ENCODE assay signal across 19 mouse cellular contexts in genomic region chr5:21467387-21467786, GRCm38 (mm10). TPM values are rescaled to one million over a fixed set of nuclear protein-coding genes. Genes with fewer than 3 reads are reported as not detected.
DNase-seq lines count a peak whose midpoint lies in the region; ATAC-seq and TF ChIP-seq lines count a peak whose summit lies in the region.
"Had no signal": no experiment of that assay in that cellular context is flagged by ENCODE, and none has a peak within 500 bp of the region (broad histone marks: within the 10 kb centered on the region; RNA-seq: fewer than 3 reads in every experiment).

No protein-coding gene starts in this region.

- TF ChIP-seq POLR2A in kidney, adult 2 months (IDR thresholded peaks at IDR 0.05; ENCODE audit: low read depth, low read length), result no peak

- H3K27me3 ChIP-seq in lung, embryonic 15.5 days, result no peaks in the 10 kb centered on the region
- no peaks in the 10 kb centered on the region for H3K27me3 ChIP-seq in kidney, adult 2 months (replicated peaks; ENCODE audit: control insufficient read depth, insufficient read depth, low read length)
- H3K27me3 ChIP-seq: heart, embryonic 13.5 days; neural tube, embryonic 12.5 days had no signal

- no peak for TF ChIP-seq CTCF in kidney, adult 2 months (conservative IDR thresholded peaks at IDR 0.05; ENCODE audit: insufficient read depth, insufficient read length, low read depth, low read length)

- H3K9ac ChIP-seq in lung, embryonic 15.5 days, result no peak overlapping the region
- H3K9ac ChIP-seq: heart, embryonic 13.5 days; neural tube, embryonic 12.5 days had no signal

- no peaks in the 10 kb centered on the region for H3K36me3 ChIP-seq in lung, embryonic 15.5 days
- no peaks in the 10 kb centered on the region for H3K36me3 ChIP-seq in kidney, adult 2 months (ENCODE audit: control insufficient read depth, insufficient read depth, low read length)
- H3K36me3 ChIP-seq: neural tube, embryonic 12.5 days had no signal

- no peak for DNase-seq in lung, postnatal 25 days (ENCODE audit: low spot score)
- DNase-seq in kidney, adult 2 months, result peak; percentile 40
- DNase-seq in kidney, postnatal 10 days, result peak; percentile 55
- peak; percentile 9 for DNase-seq in retina, postnatal 1 day
- DNase-seq in layer of hippocampus, postnatal 25 days (ENCODE audit: extremely low spot score in 1 of 2, low spot score in 1 of 2), result no peak
- no peak for DNase-seq in ovary, postnatal 10 days (ENCODE audit: low spot score)
- DNase-seq: adrenal gland, postnatal 36 days; cerebellum, adult 8-10 months; heart, postnatal 4 days; lung, adult 2 months had no signal

- H3K4me3 ChIP-seq in lung, embryonic 15.5 days, result no peak overlapping the region
- no peak overlapping the region for H3K4me3 ChIP-seq in kidney, adult 2 months (ENCODE audit: insufficient read depth, low read depth, low read length)
- H3K4me3 ChIP-seq: erythroblast, embryonic 14.5 days; heart, embryonic 13.5 days; neural tube, embryonic 12.5 days had no signal

- H3K4me2 ChIP-seq in lung, embryonic 15.5 days, result no peak overlapping the region
- H3K4me2 ChIP-seq: heart, embryonic 13.5 days; liver, embryonic 11.5 days; neural tube, embryonic 12.5 days had no signal

- 0 out of 2 replicates have a peak, but pooled peaks cover 3% of the 10 kb centered on the region for H3K4me1 ChIP-seq in lung, embryonic 15.5 days
- no peaks in the 10 kb centered on the region for H3K4me1 ChIP-seq in kidney, adult 2 months (ENCODE audit: control insufficient read depth, insufficient read depth, low read length)
- H3K4me1 ChIP-seq: heart, embryonic 13.5 days; neural tube, embryonic 12.5 days had no signal

- H3K27ac ChIP-seq in lung, embryonic 15.5 days, result peak overlapping the region; percentile 49; the same call in 1 of the 2 replicates
- no peak overlapping the region for H3K27ac ChIP-seq in kidney, adult 2 months (ENCODE audit: insufficient read depth, low read depth, low read length)
- H3K27ac ChIP-seq: heart, embryonic 13.5 days; hindbrain, postnatal 0 days; neural tube, embryonic 12.5 days had no signal

- ATAC-seq in lung, embryonic 15.5 days (ENCODE audit: borderline replicate concordance, extremely low read depth, low FRiP score, low TSS enrichment), result no peak
- ATAC-seq: forebrain, embryonic 14.5 days; hindbrain, postnatal 0 days had no signal

- H3K9me3 ChIP-seq in lung, embryonic 15.5 days, result no peaks in the 10 kb centered on the region
- H3K9me3 ChIP-seq: heart, embryonic 13.5 days; neural tube, embryonic 12.5 days had no signal

- WGBS in lung, embryonic 15.5 days, result 49% methylated on average over 7 of the region's 7 CpGs
- whole genome bisulfite sequencing in kidney, adult 2 months, result 54% methylated on average over 7 of the region's 7 CpGs

RNA-seq across cellular contexts. Expression of gene Fam185a, which starts 42.6 kb away (rescaled TPM):
- 5.5 and 6.0 TPM in 2 replicates for polyA plus RNA-seq in lung, embryonic 15.5 days (2015; fragmentation: Nextera tagmentation; extraction: Ambion mirVana)
- 1.9 and 2.6 TPM in 2 replicates for polyA plus RNA-seq in kidney, adult 2 months (2012; rRNA removed)
- total RNA-seq in layer of hippocampus, postnatal 25 days (2021), result 10 to 100 TPM; 11.2 to 12.4 TPM
- polyA plus RNA-seq: erythroblast, embryonic 14.5 days had no signal

RNA-seq across cellular contexts. Expression of gene Ccdc146, which starts 42.9 kb away (rescaled TPM):
- 1.4 and 1.5 TPM in 2 replicates for polyA plus RNA-seq in lung, embryonic 15.5 days (2015; fragmentation: Nextera tagmentation; extraction: Ambion mirVana)
- not detected in 2 replicates for polyA plus RNA-seq in kidney, adult 2 months (2012; rRNA removed)
- under 1 TPM; 0.20 to 0.47 TPM for total RNA-seq in layer of hippocampus, postnatal 25 days (2021)
- total RNA-seq: monocyte, adult 5-6 weeks had no signal
- polyA plus RNA-seq: C2C12; erythroblast, embryonic 14.5 days; liver, embryonic 11.5 days had no signal

Comparison
In these comparisons a context has a peak if more than half of its experiments do, and no peak if none do; other contexts are left out.
1. DNase-seq: peak in kidney, adult 2 months (single experiment), kidney, postnatal 10 days (single experiment) and retina, postnatal 1 day (single experiment); none in lung, postnatal 25 days (single experiment), layer of hippocampus, postnatal 25 days (0 of 2) and ovary, postnatal 10 days (single experiment).